Mouse (Mus musculus): Measurements from ENCODE around the gene Txndc8. TPM values are rescaled to one million over a fixed set of nuclear protein-coding genes. Genes with fewer than 3 reads are reported as not detected.
A peak's percentile ranks its signal among the peaks of the same experiment; 100 is the strongest.

Gene Txndc8
- total and polyA plus RNA-seq, 3 experiments, result not detected

DNA sequence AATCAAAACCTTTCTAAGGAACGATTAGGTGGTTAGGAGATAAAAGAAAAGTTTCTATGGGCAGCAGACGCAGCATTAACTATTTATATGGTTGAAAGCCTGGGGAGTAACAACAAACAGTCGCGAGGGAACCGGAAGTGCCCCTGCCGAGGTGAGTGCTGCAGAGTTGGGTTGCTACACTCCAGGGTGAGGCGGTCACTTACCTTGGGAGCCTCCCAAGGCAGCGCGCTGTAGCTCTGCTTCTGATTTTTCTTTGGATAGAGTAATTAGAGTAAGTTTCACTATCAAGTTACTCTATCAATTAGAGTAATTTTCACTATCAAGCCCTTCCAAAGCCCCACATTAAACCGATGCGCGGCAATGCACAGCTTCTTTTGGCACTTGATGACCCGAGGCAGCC, 25.7 kb upstream of the Txndc8 start:
- in situ Hi-C loops (cut with MboI; ENCODE audit: low pct_ligation_motif_present, low pct_unique_long_range_greater_than_20kb, low sequenced_read_pairs), result no loop called here
- Histone ChIP-seq H3K4me2 (ENCODE audit: insufficient read depth, low read depth, poor library complexity, severe bottlenecking) (peak overlapping the region; percentile 67), H3K27me3 (replicated peaks) (no peaks in the 10 kb centered on the region), H3K4me3 (replicated peaks in 1 of 3; ENCODE audit: low read depth in 2 of 3, low read length in 2 of 3, poor library complexity in 1 of 3) (no peak overlapping the region), H3K4me1 (ENCODE audit: control insufficient read depth in 1 of 2, insufficient read depth in 2 of 2) (peaks cover 2 to 4% of the 10 kb centered on the region in 2 experiments; a peak in 2 of 4 replicates), H3K79me2 (replicated peaks; ENCODE audit: control insufficient read depth, extremely low read depth, insufficient read depth, poor library complexity, severe bottlenecking) (no peaks in the 10 kb centered on the region), H3K9ac (ENCODE audit: insufficient read depth, low read depth) (no peak overlapping the region), H3K9me3 (replicated peaks; ENCODE audit: low read length) (peaks cover 5% of the 10 kb centered on the region), H3K36me3 (replicated peaks in 1 of 2; ENCODE audit: control insufficient read depth in 1 of 2, insufficient read depth in 1 of 2, low read length in 1 of 2) (no peaks in the 10 kb centered on the region), H3K27ac (ENCODE audit: insufficient read depth, low read depth) (no peak overlapping the region)
- DNase-seq (ENCODE audit: extremely low read depth), result no peak
- TF ChIP-seq IRF4 (IDR thresholded peaks at IDR 0.05; ENCODE audit: low read depth, low read length) (no peak), MYC (IDR thresholded peaks at IDR 0.05; ENCODE audit: low read depth, low read length) (no peak), NELFE (IDR thresholded peaks at IDR 0.05; ENCODE audit: low read depth, low read length) (no peak), POLR2A (IDR thresholded peaks at IDR 0.05; ENCODE audit: low read depth, low read length) (no peak), UBTF (IDR thresholded peaks at IDR 0.05; ENCODE audit: low read depth, low read length) (no peak), MAFK (IDR thresholded peaks at IDR 0.05; ENCODE audit: insufficient replicate concordance, low read length) (no peak), ZNF384 (IDR thresholded peaks at IDR 0.05; ENCODE audit: low read depth, low read length) (no peak), MAX (IDR thresholded peaks at IDR 0.05; ENCODE audit: low read length) (no peak), E2F4 (IDR thresholded peaks at IDR 0.05; ENCODE audit: insufficient replicate concordance, low read depth, low read length) (no peak), MXI1 (IDR thresholded peaks at IDR 0.05; ENCODE audit: low read depth, low read length) (no peak), ELF1 (IDR thresholded peaks at IDR 0.05; ENCODE audit: low read depth, low read length) (no peak), MAZ (IDR thresholded peaks at IDR 0.05; ENCODE audit: low read depth, low read length) (no peak), TBP (conservative IDR thresholded peaks at IDR 0.05; ENCODE audit: low read depth, low read length) (no peak), CTCF (conservative IDR thresholded peaks at IDR 0.05 in 1 of 2, IDR thresholded peaks at IDR 0.05 in 1 of 2; ENCODE audit: low read depth in 2 of 2, low read length in 2 of 2) (no peak), JUN (IDR thresholded peaks at IDR 0.05; ENCODE audit: insufficient read depth, low read depth, low read length) (no peak)
- dilution Hi-C loops (cut with MboI; ENCODE audit: extremely low pct_ligation_motif_present, extremely low pct_unique_long_range_greater_than_20kb, low sequenced_read_pairs), result no loop called here

- Histone ChIP-seq H3K27ac (ENCODE audit: insufficient read depth, low read depth) (no peak overlapping the region), H3K79me2 (replicated peaks; ENCODE audit: control insufficient read depth, extremely low read depth, insufficient read depth, poor library complexity, severe bottlenecking) (no peaks in the 10 kb centered on the region), H3K4me2 (ENCODE audit: insufficient read depth, low read depth, poor library complexity, severe bottlenecking) (no peak overlapping the region), H3K4me3 (replicated peaks in 1 of 3; ENCODE audit: low read depth in 2 of 3, low read length in 2 of 3, poor library complexity in 1 of 3) (no peak overlapping the region), H3K9me3 (replicated peaks; ENCODE audit: low read length) (peaks cover 5% of the 10 kb centered on the region), H3K4me1 (ENCODE audit: control insufficient read depth in 1 of 2, insufficient read depth in 2 of 2) (0 out of 4 replicates have a peak, but pooled peaks cover 0 to 2% of the 10 kb centered on the region in 2 experiments), H3K27me3 (replicated peaks) (no peaks in the 10 kb centered on the region), H3K9ac (ENCODE audit: insufficient read depth, low read depth) (no peak overlapping the region), H3K36me3 (replicated peaks in 1 of 2; ENCODE audit: control insufficient read depth in 1 of 2, insufficient read depth in 1 of 2, low read length in 1 of 2) (no peaks in the 10 kb centered on the region)
- in situ Hi-C loops (cut with MboI; ENCODE audit: low pct_ligation_motif_present, low pct_unique_long_range_greater_than_20kb, low sequenced_read_pairs) (no loop called here), dilution Hi-C loops (cut with MboI; ENCODE audit: extremely low pct_ligation_motif_present, extremely low pct_unique_long_range_greater_than_20kb, low sequenced_read_pairs) (no loop called here)
- DNase-seq (ENCODE audit: extremely low read depth), result no peak
- TF ChIP-seq IRF4 (IDR thresholded peaks at IDR 0.05; ENCODE audit: low read depth, low read length), result no peak
- no peak for TF ChIP-seq MYC (IDR thresholded peaks at IDR 0.05; ENCODE audit: low read depth, low read length)
- no peak for TF ChIP-seq ELF1 (IDR thresholded peaks at IDR 0.05; ENCODE audit: low read depth, low read length)
These were observed 23.8 kb upstream of the Txndc8 start for GRCm38 (mm10) chr4:58032714-58033113.

All from CH12.LX (cell line).